Mouse (Mus musculus): ENCODE results near the gene Ndufb3. TPM values are rescaled to one million over a fixed set of nuclear protein-coding genes. Genes with fewer than 3 reads are reported as not detected.

The Ndufb3 gene
- 92.3 and 100 TPM in 2 replicates for polyA plus RNA-seq (2012; rRNA removed)

DNA sequence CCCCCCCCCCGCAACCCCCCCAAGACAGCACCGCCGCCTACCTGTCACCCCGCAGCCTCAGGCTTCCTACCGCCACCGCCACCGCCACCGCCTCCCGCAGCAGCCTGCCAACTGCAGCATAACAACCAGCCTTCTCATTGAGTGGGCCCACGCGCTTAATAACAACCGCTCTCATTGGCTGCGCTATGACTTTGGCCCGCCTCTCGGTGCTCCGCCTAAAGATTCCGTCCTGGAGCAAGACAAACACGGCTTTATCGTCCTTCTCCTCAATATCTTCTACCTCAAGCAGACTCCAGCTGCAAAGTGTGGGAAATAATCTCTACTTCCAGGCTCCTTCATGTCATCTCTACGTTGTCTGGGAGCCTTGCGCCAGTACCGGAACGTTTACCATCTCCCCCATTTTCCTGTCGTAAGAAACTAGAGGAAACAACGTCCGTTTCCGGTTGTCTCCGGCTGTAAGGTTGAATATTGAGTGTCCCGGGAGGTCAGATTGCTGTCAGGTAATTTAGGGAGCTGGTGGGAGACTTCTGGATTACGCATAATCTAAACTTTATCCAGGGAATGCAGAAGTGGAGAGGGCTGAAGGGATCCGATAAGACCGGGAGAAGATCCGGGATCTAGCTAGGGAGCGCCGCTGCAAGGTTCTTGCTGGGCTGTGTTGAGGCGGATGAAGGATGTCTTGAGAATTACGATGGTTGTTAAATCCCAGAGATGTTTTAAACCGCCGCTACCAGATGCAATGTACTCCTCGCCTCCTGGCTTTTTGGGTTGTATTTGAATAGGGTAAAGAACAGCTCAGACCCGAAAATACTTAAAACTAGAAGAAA is at the start of gene Ndufb3, which contains the start of gene Fam126b:
TSS of gene Ndufb3 (plus strand) at position 214 of the 827 bp plus-strand sequence.
TSS of gene Fam126b (minus strand) at position 153 of the 827 bp plus-strand sequence.

Other genes starting within 250 kb of the Ndufb3 start
- gene Bzw1, start 193.5 kb upstream of the Ndufb3 start, polyA plus RNA-seq (2012; rRNA removed) = 33.5 and 34.0 TPM in 2 replicates
- 114 and 119 TPM in 2 replicates for gene Clk1, start 162.3 kb upstream of the Ndufb3 start, polyA plus RNA-seq (2012; rRNA removed)
- 7.9 and 8.4 TPM in 2 replicates for gene Nif3l1, start 141.2 kb upstream of the Ndufb3 start, polyA plus RNA-seq (2012; rRNA removed)
- 13.8 and 14.1 TPM in 2 replicates for gene Ppil3, start 140.9 kb upstream of the Ndufb3 start, polyA plus RNA-seq (2012; rRNA removed)
- gene Orc2, start 81.3 kb upstream of the Ndufb3 start, polyA plus RNA-seq (2012; rRNA removed) = 7.9 and 8.3 TPM in 2 replicates
- 1.5 and 2.2 TPM in 2 replicates for gene Fam126b, start 61 bp upstream of the Ndufb3 start, polyA plus RNA-seq (2012; rRNA removed)
- gene Als2cr12, start 109.6 kb downstream of the Ndufb3 start, polyA plus RNA-seq (2012; rRNA removed) = 0.02 TPM in 1 of 2 replicates, not detected in the other
- gene Cflar, start 125.1 kb downstream of the Ndufb3 start, polyA plus RNA-seq (2012; rRNA removed) = 19.2 and 20.9 TPM in 2 replicates
- gene Casp8, start 209.0 kb downstream of the Ndufb3 start, polyA plus RNA-seq (2012; rRNA removed) = 9.9 and 10.6 TPM in 2 replicates